Mouse (Mus musculus): ENCODE results near the gene Podxl. TPM values are rescaled to one million over a fixed set of nuclear protein-coding genes. Genes with fewer than 3 reads are reported as not detected.

Podxl gene
- polyA plus RNA-seq, 2 experiments = 5.8 to 8.9 TPM

- no peak for TF ChIP-seq POLR2A (IDR thresholded peaks at IDR 0.05; ENCODE audit: borderline replicate concordance, extremely low read depth, insufficient read depth, insufficient read length)
- 89% methylated on average over 6 of the region's 6 CpGs for WGBS
- Histone ChIP-seq H3K4me1 (ENCODE audit: control insufficient read depth, insufficient read depth, low read length) (no peaks in the 10 kb centered on the region), H3K9me3 (ENCODE audit: control insufficient read depth, low read length) (no peaks in the 10 kb centered on the region), H3K36me3 (ENCODE audit: control insufficient read depth, insufficient read depth, low read length) (no peaks in the 10 kb centered on the region), H3K27ac (replicated peaks; ENCODE audit: low read depth, low read length) (no peak overlapping the region), H3K9ac (ENCODE audit: low read depth, low read length, severe bottlenecking) (no peak overlapping the region), H3K4me3 (replicated peaks; ENCODE audit: low read length) (no peak overlapping the region), H3K4me2 (replicated peaks; ENCODE audit: low read depth, low read length, severe bottlenecking) (no peak overlapping the region), H3K27me3 (ENCODE audit: control insufficient read depth, insufficient read depth, low read length) (no peaks in the 10 kb centered on the region)
- no peak for ATAC-seq (ENCODE audit: low FRiP score, low read depth)
- DNase-seq (ENCODE audit: low spot score) = no peak
Observed at GRCm38 (mm10) chr6:31540018-31540417, 23.8 kb downstream of the Podxl start.

DNA sequence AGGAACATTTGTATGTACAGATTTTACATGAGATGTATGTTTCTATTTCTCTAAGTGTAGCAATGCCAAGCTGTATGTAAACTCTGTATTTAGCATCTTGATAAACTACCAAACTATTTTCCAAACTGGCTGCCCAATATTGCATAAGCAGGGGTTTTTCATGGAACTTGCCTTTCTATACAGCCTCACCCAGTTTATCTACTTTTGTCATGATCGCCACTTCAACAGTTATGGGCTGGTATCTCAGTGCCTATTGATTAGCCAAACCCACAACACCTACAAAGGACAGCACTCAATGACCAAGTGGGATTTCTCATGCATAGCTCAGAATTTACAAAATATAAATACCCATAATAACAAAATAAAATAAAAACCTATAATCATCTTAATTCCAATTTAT lies 25.7 kb downstream of the Podxl start:
- Histone ChIP-seq H3K9me3 (ENCODE audit: control insufficient read depth, low read length) (no peaks in the 10 kb centered on the region), H3K27ac (replicated peaks; ENCODE audit: low read depth, low read length) (no peak overlapping the region), H3K9ac (ENCODE audit: low read depth, low read length, severe bottlenecking) (no peak overlapping the region), H3K27me3 (ENCODE audit: control insufficient read depth, insufficient read depth, low read length) (no peaks in the 10 kb centered on the region), H3K4me2 (replicated peaks; ENCODE audit: low read depth, low read length, severe bottlenecking) (no peak overlapping the region), H3K36me3 (ENCODE audit: control insufficient read depth, insufficient read depth, low read length) (no peaks in the 10 kb centered on the region), H3K4me1 (ENCODE audit: control insufficient read depth, insufficient read depth, low read length) (no peaks in the 10 kb centered on the region), H3K4me3 (replicated peaks; ENCODE audit: low read length) (no peak overlapping the region)
- 93% methylated on average over 1 of the region's 1 CpGs for WGBS
- DNase-seq (ENCODE audit: low spot score) (no peak), ATAC-seq (ENCODE audit: low FRiP score, low read depth) (no peak)
- no peak for TF ChIP-seq POLR2A (IDR thresholded peaks at IDR 0.05; ENCODE audit: borderline replicate concordance, extremely low read depth, insufficient read depth, insufficient read length)

- ATAC-seq (ENCODE audit: low FRiP score, low read depth) = no peak
- no peak overlapping the region for H3K9ac ChIP-seq (ENCODE audit: low read depth, low read length, severe bottlenecking)
- no peak overlapping the region for H3K4me3 ChIP-seq (replicated peaks; ENCODE audit: low read length)
- H3K4me2 ChIP-seq (replicated peaks; ENCODE audit: low read depth, low read length, severe bottlenecking) = no peak overlapping the region
- no peak for TF ChIP-seq POLR2A (IDR thresholded peaks at IDR 0.05; ENCODE audit: borderline replicate concordance, extremely low read depth, insufficient read depth, insufficient read length)
- H3K27ac ChIP-seq (replicated peaks; ENCODE audit: low read depth, low read length) = no peak overlapping the region
- no peaks in the 10 kb centered on the region for H3K36me3 ChIP-seq (ENCODE audit: control insufficient read depth, insufficient read depth, low read length)
- no peaks in the 10 kb centered on the region for H3K4me1 ChIP-seq (ENCODE audit: control insufficient read depth, insufficient read depth, low read length)
- WGBS = 91% methylated on average over 4 of the region's 4 CpGs
- DNase-seq (ENCODE audit: low spot score) = no peak
- no peaks in the 10 kb centered on the region for H3K9me3 ChIP-seq (ENCODE audit: control insufficient read depth, low read length)
- no peaks in the 10 kb centered on the region for H3K27me3 ChIP-seq (ENCODE audit: control insufficient read depth, insufficient read depth, low read length)
Observed at GRCm38 (mm10) chr6:31537193-31537592, 26.6 kb downstream of the Podxl start.

DNA sequence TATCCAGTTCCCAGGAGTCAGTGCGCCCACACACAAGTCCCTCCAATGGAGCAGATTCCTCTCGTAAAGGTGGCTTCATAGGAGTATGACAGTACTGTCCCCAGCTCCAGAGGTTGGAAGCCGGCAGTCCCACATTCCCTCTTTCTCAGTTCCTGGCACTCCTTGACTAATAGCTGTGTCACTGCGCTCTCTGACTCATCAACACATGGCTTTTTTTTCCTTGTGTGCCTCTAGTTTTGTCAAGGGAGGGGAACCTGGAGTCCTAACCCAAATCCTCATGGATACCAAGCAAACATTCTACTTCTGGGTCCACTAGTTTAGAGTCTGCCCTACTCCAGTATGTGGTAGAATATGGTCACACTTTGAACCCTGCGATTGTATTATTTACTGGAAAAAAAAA lies 29.1 kb downstream of the Podxl start:
- no peaks in the 10 kb centered on the region for H3K4me1 ChIP-seq (ENCODE audit: control insufficient read depth, insufficient read depth, low read length)
- no peaks in the 10 kb centered on the region for H3K27me3 ChIP-seq (ENCODE audit: control insufficient read depth, insufficient read depth, low read length)
- no peak overlapping the region for H3K27ac ChIP-seq (replicated peaks; ENCODE audit: low read depth, low read length)
- DNase-seq (ENCODE audit: low spot score) = no peak
- no peak overlapping the region for H3K4me2 ChIP-seq (replicated peaks; ENCODE audit: low read depth, low read length, severe bottlenecking)
- ATAC-seq (ENCODE audit: low FRiP score, low read depth) = no peak
- H3K4me3 ChIP-seq (replicated peaks; ENCODE audit: low read length) = no peak overlapping the region
- TF ChIP-seq POLR2A (IDR thresholded peaks at IDR 0.05; ENCODE audit: borderline replicate concordance, extremely low read depth, insufficient read depth, insufficient read length) = no peak
- WGBS = 99% methylated on average over 5 of the region's 5 CpGs
- H3K36me3 ChIP-seq (ENCODE audit: control insufficient read depth, insufficient read depth, low read length) = no peaks in the 10 kb centered on the region
- H3K9ac ChIP-seq (ENCODE audit: low read depth, low read length, severe bottlenecking) = no peak overlapping the region
- no peaks in the 10 kb centered on the region for H3K9me3 ChIP-seq (ENCODE audit: control insufficient read depth, low read length)

DNA sequence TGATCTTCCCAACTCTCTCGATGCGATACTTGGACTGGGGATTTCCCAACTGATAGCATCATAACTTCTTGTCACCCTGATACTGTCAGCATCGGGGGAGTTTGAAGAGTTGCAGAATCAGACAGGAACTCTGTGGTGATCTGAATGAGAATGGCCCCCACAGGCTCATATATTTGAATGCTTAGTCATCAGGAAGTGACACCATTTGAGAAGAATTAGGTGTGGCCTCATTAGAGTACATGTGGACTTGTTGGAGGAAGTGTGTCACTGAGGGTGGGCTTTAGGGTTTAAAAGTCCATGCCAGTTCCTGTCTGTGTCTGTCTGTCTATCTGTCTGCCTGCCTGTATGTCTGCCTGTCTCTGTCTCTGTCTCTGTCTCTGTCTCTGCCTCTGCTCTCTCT lies 31.9 kb downstream of the Podxl start:
- ATAC-seq (ENCODE audit: low FRiP score, low read depth) (no peak), DNase-seq (ENCODE audit: low spot score) (no peak)
- Histone ChIP-seq H3K9me3 (ENCODE audit: control insufficient read depth, low read length) (no peaks in the 10 kb centered on the region), H3K27me3 (ENCODE audit: control insufficient read depth, insufficient read depth, low read length) (no peaks in the 10 kb centered on the region), H3K27ac (replicated peaks; ENCODE audit: low read depth, low read length) (no peak overlapping the region), H3K9ac (ENCODE audit: low read depth, low read length, severe bottlenecking) (no peak overlapping the region), H3K36me3 (ENCODE audit: control insufficient read depth, insufficient read depth, low read length) (no peaks in the 10 kb centered on the region), H3K4me2 (replicated peaks; ENCODE audit: low read depth, low read length, severe bottlenecking) (no peak overlapping the region), H3K4me3 (replicated peaks; ENCODE audit: low read length) (no peak overlapping the region), H3K4me1 (ENCODE audit: control insufficient read depth, insufficient read depth, low read length) (no peaks in the 10 kb centered on the region)
- no peak for TF ChIP-seq POLR2A (IDR thresholded peaks at IDR 0.05; ENCODE audit: borderline replicate concordance, extremely low read depth, insufficient read depth, insufficient read length)
- WGBS = 89% methylated on average over 3 of the region's 3 CpGs

- ATAC-seq (ENCODE audit: low FRiP score, low read depth) = no peak
- no peak for DNase-seq (ENCODE audit: low spot score)
- Histone ChIP-seq H3K27me3 (ENCODE audit: control insufficient read depth, insufficient read depth, low read length) (no peaks in the 10 kb centered on the region), H3K4me3 (replicated peaks; ENCODE audit: low read length) (no peak overlapping the region), H3K36me3 (ENCODE audit: control insufficient read depth, insufficient read depth, low read length) (no peaks in the 10 kb centered on the region), H3K9me3 (ENCODE audit: control insufficient read depth, low read length) (no peaks in the 10 kb centered on the region), H3K4me1 (ENCODE audit: control insufficient read depth, insufficient read depth, low read length) (no peaks in the 10 kb centered on the region), H3K4me2 (replicated peaks; ENCODE audit: low read depth, low read length, severe bottlenecking) (no peak overlapping the region), H3K27ac (replicated peaks; ENCODE audit: low read depth, low read length) (no peak overlapping the region), H3K9ac (ENCODE audit: low read depth, low read length, severe bottlenecking) (no peak overlapping the region)
- no peak for TF ChIP-seq POLR2A (IDR thresholded peaks at IDR 0.05; ENCODE audit: borderline replicate concordance, extremely low read depth, insufficient read depth, insufficient read length)
- 75% methylated on average over 5 of the region's 5 CpGs for WGBS
Observed at GRCm38 (mm10) chr6:31528339-31528738, 35.4 kb downstream of the Podxl start.
